Mouse (Mus musculus): ENCODE results near the gene Timm9.

GRCm38 (mm10) chr12:71136974-71137491 lies 549 bp upstream of the Timm9 start:
- TF ChIP-seq CHD2 (IDR thresholded peaks at IDR 0.05; ENCODE audit: low read depth, low read length): 0 out of 2 replicates have a peak, but pooled peaks have one; percentile 3
- no peak for TF ChIP-seq ZC3H11A (IDR thresholded peaks at IDR 0.05; ENCODE audit: borderline replicate concordance, low read depth, low read length)
- peak; percentile 90 for TF ChIP-seq ZNF384 (IDR thresholded peaks at IDR 0.05; ENCODE audit: low read depth, low read length)
